Mouse (Mus musculus): ENCODE measurements at regions not wholly inside any gene's neighbourhood (a gene's known extent, or its start where the extent isn't known, plus 50 kb on each side); places are given as distances from the start of the nearest gene placed in this dataset.
A peak's percentile ranks its signal among the peaks of the same experiment; 100 is the strongest.

DNA sequence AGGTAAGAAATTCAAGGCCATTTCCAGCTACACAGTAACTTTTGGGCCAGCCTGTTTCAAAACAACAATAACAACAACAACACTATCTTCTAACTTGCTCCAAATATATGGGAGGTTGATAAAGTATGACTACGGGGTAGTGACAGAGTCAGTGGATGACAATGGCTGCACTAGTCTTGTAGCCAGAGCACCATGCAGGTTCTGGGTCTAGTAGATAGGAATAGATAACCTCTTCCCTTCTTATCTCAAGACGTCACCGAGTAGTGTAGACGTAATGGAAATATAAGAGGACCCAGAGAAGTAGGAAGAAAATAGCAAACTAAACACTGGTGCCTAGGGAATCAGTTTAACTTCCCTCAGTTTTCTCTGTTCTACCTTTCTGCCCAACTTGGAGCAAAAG lies 88.8 kb upstream of the Tmem161b start:
- Histone ChIP-seq H3K27ac (replicated peaks; ENCODE audit: low read depth, low read length) (no peak overlapping the region), H3K9me3 (ENCODE audit: control insufficient read depth, low read length) (no peaks in the 10 kb centered on the region), H3K4me2 (ENCODE audit: low read length) (no peak overlapping the region), H3K4me1 (ENCODE audit: control insufficient read depth, insufficient read depth, low read length) (no peaks in the 10 kb centered on the region), H3K4me3 (replicated peaks; ENCODE audit: low read depth, low read length) (no peak overlapping the region), H3K36me3 (ENCODE audit: control insufficient read depth, insufficient read depth, low read length) (no peaks in the 10 kb centered on the region), H3K27me3 (ENCODE audit: control insufficient read depth, insufficient read depth, low read length) (no peaks in the 10 kb centered on the region), H3K9ac (replicated peaks; ENCODE audit: low read length) (no peak overlapping the region)
- 94% methylated on average over 4 of the region's 4 CpGs for WGBS
- DNase-seq (no peak), ATAC-seq (ENCODE audit: low FRiP score, low TSS enrichment) (no peak)

DNA sequence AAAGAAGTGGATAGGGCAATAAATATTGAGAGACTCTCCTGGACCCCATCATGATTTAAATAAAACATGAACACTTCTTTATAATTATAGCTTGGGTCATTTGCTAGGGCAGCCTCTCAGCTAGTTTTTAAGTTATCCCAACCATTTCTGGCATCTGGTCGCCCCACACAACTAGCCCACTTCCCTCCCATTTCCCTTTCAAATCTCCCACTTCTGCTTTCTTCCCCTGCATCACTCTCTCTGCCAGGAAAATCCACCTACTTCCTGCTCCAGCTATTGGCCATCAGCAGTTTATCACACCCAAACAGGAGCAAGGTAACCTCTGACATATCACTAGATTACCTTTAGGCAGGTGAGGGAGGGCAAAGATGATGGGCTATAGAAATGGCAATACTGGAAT lies 81.3 kb upstream of the Tmem161b start:
- WGBS = 93% methylated on average over 1 of the region's 1 CpGs
- Histone ChIP-seq H3K4me1 (ENCODE audit: control insufficient read depth, insufficient read depth, low read length) (no peaks in the 10 kb centered on the region), H3K36me3 (ENCODE audit: control insufficient read depth, insufficient read depth, low read length) (no peaks in the 10 kb centered on the region), H3K27me3 (ENCODE audit: control insufficient read depth, insufficient read depth, low read length) (no peaks in the 10 kb centered on the region), H3K9me3 (ENCODE audit: control insufficient read depth, low read length) (no peaks in the 10 kb centered on the region), H3K4me3 (replicated peaks; ENCODE audit: low read depth, low read length) (no peak overlapping the region), H3K27ac (replicated peaks; ENCODE audit: low read depth, low read length) (no peak overlapping the region), H3K4me2 (ENCODE audit: low read length) (no peak overlapping the region), H3K9ac (replicated peaks; ENCODE audit: low read length) (no peak overlapping the region)
- ATAC-seq (ENCODE audit: low FRiP score, low TSS enrichment) (no peak), DNase-seq (no peak)

DNA sequence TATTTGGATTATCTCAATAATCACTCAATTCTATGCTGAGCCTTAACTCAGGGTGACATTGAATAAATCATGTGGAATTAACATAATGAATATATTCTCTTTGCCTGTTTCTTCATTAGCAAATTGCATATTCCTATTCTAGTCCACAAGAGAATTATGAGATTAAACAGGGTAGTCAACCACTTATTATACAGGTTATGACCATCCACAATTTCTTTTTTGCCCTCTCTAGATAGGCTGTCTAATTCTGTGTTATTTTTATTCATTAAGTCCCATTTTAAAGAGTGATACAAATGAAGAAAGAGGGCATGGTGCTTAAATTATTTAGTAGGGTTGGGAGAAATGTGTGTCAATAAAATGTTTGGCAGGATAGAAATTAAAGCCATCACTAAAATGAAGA lies 70.8 kb upstream of the Tmem161b start:
- ATAC-seq (ENCODE audit: low FRiP score, low TSS enrichment) (peak; percentile 67; the same call in 1 of the 2 replicates), DNase-seq (no peak)
- Histone ChIP-seq H3K9me3 (ENCODE audit: control insufficient read depth, low read length) (no peaks in the 10 kb centered on the region), H3K4me1 (ENCODE audit: control insufficient read depth, insufficient read depth, low read length) (no peaks in the 10 kb centered on the region), H3K4me3 (replicated peaks; ENCODE audit: low read depth, low read length) (no peak overlapping the region), H3K9ac (replicated peaks; ENCODE audit: low read length) (no peak overlapping the region), H3K27me3 (ENCODE audit: control insufficient read depth, insufficient read depth, low read length) (no peaks in the 10 kb centered on the region), H3K36me3 (ENCODE audit: control insufficient read depth, insufficient read depth, low read length) (no peaks in the 10 kb centered on the region), H3K4me2 (ENCODE audit: low read length) (no peak overlapping the region), H3K27ac (replicated peaks; ENCODE audit: low read depth, low read length) (no peak overlapping the region)

- H3K4me2 ChIP-seq (ENCODE audit: low read length) = no peak overlapping the region
- H3K36me3 ChIP-seq (ENCODE audit: control insufficient read depth, insufficient read depth, low read length) = no peaks in the 10 kb centered on the region
- no peak overlapping the region for H3K9ac ChIP-seq (replicated peaks; ENCODE audit: low read length)
- no peaks in the 10 kb centered on the region for H3K9me3 ChIP-seq (ENCODE audit: control insufficient read depth, low read length)
- no peaks in the 10 kb centered on the region for H3K4me1 ChIP-seq (ENCODE audit: control insufficient read depth, insufficient read depth, low read length)
- DNase-seq = no peak
- H3K27me3 ChIP-seq (ENCODE audit: control insufficient read depth, insufficient read depth, low read length) = no peaks in the 10 kb centered on the region
- no peak overlapping the region for H3K27ac ChIP-seq (replicated peaks; ENCODE audit: low read depth, low read length)
- ATAC-seq (ENCODE audit: low FRiP score, low TSS enrichment) = no peak
- 93% methylated on average over 2 of the region's 2 CpGs for WGBS
- H3K4me3 ChIP-seq (replicated peaks; ENCODE audit: low read depth, low read length) = no peak overlapping the region
Observed at GRCm38 (mm10) chr13:84152712-84153111, 69.4 kb upstream of the Tmem161b start.

DNA sequence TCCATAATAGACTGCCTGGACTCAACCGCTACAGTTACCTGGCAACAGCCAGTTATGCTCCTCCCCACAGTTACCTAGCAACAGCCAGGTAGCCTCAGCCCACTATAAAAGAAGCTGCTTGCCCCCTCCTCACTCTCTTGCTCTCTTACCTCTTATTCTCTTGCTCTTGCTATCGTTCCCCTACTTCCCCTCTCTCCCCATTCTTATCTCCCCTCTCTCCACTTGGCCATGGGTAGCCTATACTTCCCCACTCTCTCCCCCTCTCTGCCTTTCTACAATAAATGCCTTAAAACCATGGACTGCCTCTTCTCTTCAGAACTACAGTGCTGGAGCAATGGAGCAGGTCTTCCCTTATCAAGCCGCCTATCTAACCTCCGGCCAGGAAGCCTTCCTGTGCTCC lies 68.4 kb upstream of the Tmem161b start:
- Histone ChIP-seq H3K4me2 (ENCODE audit: low read length) (no peak overlapping the region), H3K9ac (replicated peaks; ENCODE audit: low read length) (no peak overlapping the region), H3K27ac (replicated peaks; ENCODE audit: low read depth, low read length) (no peak overlapping the region), H3K27me3 (ENCODE audit: control insufficient read depth, insufficient read depth, low read length) (no peaks in the 10 kb centered on the region), H3K4me3 (replicated peaks; ENCODE audit: low read depth, low read length) (no peak overlapping the region), H3K36me3 (ENCODE audit: control insufficient read depth, insufficient read depth, low read length) (no peaks in the 10 kb centered on the region), H3K9me3 (ENCODE audit: control insufficient read depth, low read length) (no peaks in the 10 kb centered on the region), H3K4me1 (ENCODE audit: control insufficient read depth, insufficient read depth, low read length) (no peaks in the 10 kb centered on the region)
- 86% methylated on average over 4 of the region's 4 CpGs for WGBS
- ATAC-seq (ENCODE audit: low FRiP score, low TSS enrichment) (no peak), DNase-seq (no peak)

Measured in midbrain, embryonic 14.5 days (tissue).